Mouse (Mus musculus) midbrain, embryonic 13.5 days (tissue): ENCODE measurements around the gene Crabp2. TPM values are rescaled to one million over a fixed set of nuclear protein-coding genes. Genes with fewer than 3 reads are reported as not detected.

ENCODE experiments used
- ATAC-seq: fragments of 200-750 bp; cut with Nextera tagmentation; 2 replicates; pipeline ENCODE4 v1.8.0; 2017; ENCODE audit warnings: mild to moderate bottlenecking, moderate TSS enrichment, moderate library complexity
- H3K27ac ChIP-seq: fragments of 300-500 bp; sonication (generic); 2 replicates; pipeline ENCODE4 v1.5.1; 2015; ENCODE audit warnings: inconsistent platforms, mild to moderate bottlenecking, moderate library complexity
- H3K27me3 ChIP-seq: fragments of 300-500 bp; sonication (generic); 2 replicates; pipeline ENCODE4 v1.6.1; 2015; ENCODE audit warnings: mild to moderate bottlenecking, inconsistent platforms
- H3K36me3 ChIP-seq: fragments of 300-500 bp; sonication (generic); 2 replicates; pipeline ENCODE4 v1.6.1; 2015; ENCODE audit warnings: mild to moderate bottlenecking, inconsistent platforms
- H3K4me1 ChIP-seq: fragments of 300-500 bp; sonication (generic); replicated peaks from 2 replicates; pipeline ENCODE4 v1.6.1; 2015; ENCODE audit warnings: inconsistent platforms
- H3K4me2 ChIP-seq: fragments of 300-500 bp; sonication (generic); replicated peaks from 2 replicates; pipeline ENCODE4 v1.6.1; 2015; ENCODE audit warnings: moderate library complexity, mild to moderate bottlenecking, inconsistent platforms
- H3K4me3 ChIP-seq: fragments of 300-500 bp; sonication (generic); replicated peaks from 2 replicates; pipeline ENCODE4 v1.5.1; 2015; ENCODE audit warnings: mild to moderate bottlenecking, inconsistent platforms
- H3K9ac ChIP-seq: fragments of 300-500 bp; sonication (generic); replicated peaks from 2 replicates; pipeline ENCODE4 v1.6.1; 2015; ENCODE audit warnings: mild to moderate bottlenecking, inconsistent platforms
- H3K9me3 ChIP-seq: fragments of 300-500 bp; sonication (generic); 2 replicates; pipeline ENCODE4 v1.6.1; 2016; ENCODE audit warnings: mild to moderate bottlenecking, inconsistent platforms
- WGBS: fragments of 180-500 bp; shearing (Covaris S2); methylation state at CpG from one replicate; pipeline ENCODE4 v1.1.7; 2015; 5-methylcytosine and 5-hydroxymethylcytosine counted together
- polyA plus RNA-seq: library from polyadenylated mRNA; unstranded; fragments of >200 nt; fragmentation: Nextera tagmentation; extraction: Ambion mirVana; gene quantifications from 2 replicates; pipeline ENCODE4 v1.2.1, GENCODE M21; 2015

Crabp2 gene
- polyA plus RNA-seq, 1 experiment from 2014 or later, result 129 TPM

GRCm38 (mm10) chr3:87930078-87930795 lies 18.2 kb upstream of the Crabp2 start, which contains the start of the genes Isg20l2 and Rrnad1:
Isg20l2 (plus strand) TSS chr3:87930314.
Rrnad1 (minus strand) TSS chr3:87930717.
- H3K36me3 ChIP-seq, result peaks cover 58% of the 10 kb centered on the region
- no peaks in the 10 kb centered on the region for H3K27me3 ChIP-seq
- ATAC-seq, result peak; percentile 99
- peak within 1 kb of the TSS; percentile 94 for H3K4me3 ChIP-seq
- WGBS, result 1% methylated on average over 71 of the region's 78 CpGs
- peaks cover 49% of the 10 kb centered on the region for H3K4me1 ChIP-seq
- H3K9me3 ChIP-seq, result no peaks in the 10 kb centered on the region
- H3K9ac ChIP-seq, result peak within 1 kb of the TSS; percentile 91
- peak within 1 kb of the TSS; percentile 90 for H3K27ac ChIP-seq
- peak within 1 kb of the TSS; percentile 77 for H3K4me2 ChIP-seq

DNA sequence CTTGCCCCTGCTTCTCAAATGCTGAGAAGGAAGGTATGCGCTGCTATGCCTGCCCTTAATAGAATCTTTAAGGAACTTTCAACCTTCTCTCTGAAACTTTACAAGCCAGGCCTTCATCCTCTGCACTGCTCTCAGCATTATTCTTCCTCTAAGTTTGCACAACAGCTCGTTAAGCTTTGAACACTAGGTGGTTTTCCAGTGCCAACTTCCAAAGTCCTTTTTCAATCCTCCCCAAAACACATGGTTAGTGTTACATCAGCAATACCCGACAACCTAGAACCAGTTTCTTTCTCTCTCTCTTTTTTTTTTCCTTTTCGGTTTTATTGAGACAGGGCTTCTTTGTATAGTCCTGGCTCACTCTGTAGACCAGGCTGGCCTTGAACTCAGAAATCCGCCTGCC lies 14.4 kb upstream of the Crabp2 start:
- Histone ChIP-seq H3K9ac (no peak overlapping the region), H3K27ac (no peak overlapping the region), H3K4me3 (no peak overlapping the region), H3K9me3 (no peaks in the 10 kb centered on the region), H3K4me1 (peaks cover 57% of the 10 kb centered on the region), H3K4me2 (no peak overlapping the region), H3K36me3 (peaks cover 64% of the 10 kb centered on the region), H3K27me3 (no peaks in the 10 kb centered on the region)
- no peak for ATAC-seq
- WGBS, result 87% methylated on average over 5 of the region's 5 CpGs

DNA sequence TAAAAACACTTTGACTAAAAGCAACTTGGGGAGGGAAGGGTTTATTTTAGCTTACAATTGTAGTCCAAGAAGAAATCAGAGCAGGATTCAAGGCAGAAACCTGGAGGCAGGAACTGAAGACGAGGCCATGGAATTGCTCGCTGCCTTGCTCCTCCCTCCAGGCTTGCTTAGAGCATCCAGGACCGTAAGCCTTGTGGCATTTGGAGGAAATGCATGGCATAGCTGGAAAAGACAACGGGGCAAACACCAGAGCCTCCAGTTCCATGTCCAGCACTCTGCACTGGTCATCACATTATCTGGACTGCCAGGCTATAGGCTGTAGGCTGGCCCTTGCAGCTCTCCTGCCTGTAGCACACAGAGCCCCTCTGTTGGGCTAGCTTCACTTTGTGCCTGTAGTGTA lies 14.0 kb upstream of the Crabp2 start:
- H3K9me3 ChIP-seq, result no peaks in the 10 kb centered on the region
- no peak overlapping the region for H3K4me2 ChIP-seq
- 78% methylated on average over 4 of the region's 4 CpGs for WGBS
- no peak for ATAC-seq
- H3K4me3 ChIP-seq, result no peak overlapping the region
- H3K27me3 ChIP-seq, result no peaks in the 10 kb centered on the region
- H3K36me3 ChIP-seq, result peaks cover 68% of the 10 kb centered on the region
- H3K27ac ChIP-seq, result no peak overlapping the region
- no peak overlapping the region for H3K9ac ChIP-seq
- peaks cover 52% of the 10 kb centered on the region for H3K4me1 ChIP-seq

DNA sequence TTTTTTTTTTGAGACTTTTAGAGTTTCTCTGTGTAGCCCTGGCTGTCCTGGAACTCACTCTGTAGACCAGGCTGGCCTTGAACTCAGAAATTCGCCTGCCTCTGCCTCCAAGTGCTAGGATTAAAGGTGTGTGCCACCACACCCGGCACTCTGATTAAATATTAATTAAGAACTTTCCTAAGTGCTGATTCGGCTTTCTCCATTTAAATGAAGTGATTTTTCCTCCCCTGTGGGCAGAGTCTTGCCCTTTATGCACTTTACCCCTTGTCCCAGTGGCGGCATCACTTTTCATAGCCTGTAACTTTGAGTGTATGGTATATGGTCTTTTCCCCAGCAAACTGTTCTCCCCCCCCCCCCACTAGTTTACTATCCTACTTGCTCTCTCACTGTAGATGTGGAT lies 13.3 kb upstream of the Crabp2 start:
- Histone ChIP-seq H3K4me1 (peaks cover 52% of the 10 kb centered on the region), H3K36me3 (peaks cover 75% of the 10 kb centered on the region), H3K9me3 (no peaks in the 10 kb centered on the region), H3K27me3 (no peaks in the 10 kb centered on the region), H3K27ac (no peak overlapping the region), H3K4me2 (no peak overlapping the region), H3K9ac (no peak overlapping the region), H3K4me3 (no peak overlapping the region)
- ATAC-seq, result no peak
- WGBS, result 82% methylated on average over 4 of the region's 4 CpGs

GRCm38 (mm10) chr3:87935776-87936175 lies 12.7 kb upstream of the Crabp2 start:
- Histone ChIP-seq H3K4me2 (no peak overlapping the region), H3K4me1 (peaks cover 51% of the 10 kb centered on the region), H3K4me3 (no peak overlapping the region), H3K27ac (no peak overlapping the region), H3K9ac (0 out of 2 replicates have a peak overlapping the region, but pooled peaks have one; percentile 24), H3K36me3 (peaks cover 80% of the 10 kb centered on the region), H3K9me3 (no peaks in the 10 kb centered on the region), H3K27me3 (no peaks in the 10 kb centered on the region)
- 94% methylated on average over 2 of the region's 2 CpGs for WGBS
- ATAC-seq, result peak; percentile 53

DNA sequence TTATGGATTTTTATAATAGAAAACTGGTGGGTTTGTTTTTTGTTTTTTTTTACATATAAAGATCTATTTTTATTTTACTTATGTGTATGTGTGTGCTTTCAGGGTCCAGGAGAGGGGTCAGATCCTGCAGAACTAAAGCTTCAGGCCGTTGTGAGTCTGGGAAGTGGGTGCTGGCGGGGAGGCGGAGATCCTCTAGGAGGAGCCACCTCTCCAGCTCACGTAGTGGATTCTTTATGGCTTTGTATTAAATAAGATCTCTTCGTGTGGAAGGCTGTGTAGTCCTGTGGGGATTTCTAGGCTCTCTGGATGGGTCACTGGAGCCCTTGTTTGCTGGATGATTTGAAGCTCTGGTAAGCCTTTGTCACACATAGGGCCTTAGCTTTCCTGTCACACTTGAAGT lies 7.9 kb upstream of the Crabp2 start:
- 56% methylated on average over 5 of the region's 5 CpGs for WGBS
- Histone ChIP-seq H3K27me3 (no peaks in the 10 kb centered on the region), H3K4me2 (no peak overlapping the region), H3K4me1 (peaks cover 18% of the 10 kb centered on the region), H3K36me3 (peaks cover 65% of the 10 kb centered on the region), H3K27ac (no peak overlapping the region), H3K9me3 (no peaks in the 10 kb centered on the region), H3K9ac (no peak overlapping the region), H3K4me3 (no peak overlapping the region)
- no peak for ATAC-seq

DNA sequence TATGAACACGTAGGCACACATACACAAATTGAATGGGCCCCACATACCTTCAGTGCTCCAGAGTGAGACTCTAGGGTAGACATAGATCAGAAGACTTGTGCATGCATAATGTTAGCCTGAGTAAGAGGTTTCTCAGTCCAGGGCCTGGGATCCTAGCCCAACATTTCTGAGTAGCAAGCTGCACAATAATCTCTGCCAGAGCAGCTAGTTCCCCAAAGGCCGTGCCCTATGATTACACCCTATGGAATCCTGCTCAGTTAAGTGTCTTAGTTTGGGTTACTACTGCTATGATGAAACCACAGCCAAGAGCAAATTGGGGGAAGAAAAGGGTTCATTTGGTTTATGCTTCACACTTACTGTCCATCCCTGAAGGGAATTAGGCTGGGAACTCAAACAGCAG lies 6.0 kb upstream of the Crabp2 start:
- no peak overlapping the region for H3K4me3 ChIP-seq
- no peak overlapping the region for H3K27ac ChIP-seq
- ATAC-seq, result no peak
- WGBS, result 91% methylated on average over 2 of the region's 2 CpGs
- no peaks in the 10 kb centered on the region for H3K9me3 ChIP-seq
- H3K9ac ChIP-seq, result no peak overlapping the region
- H3K4me1 ChIP-seq, result peaks cover 29% of the 10 kb centered on the region
- peaks cover 50% of the 10 kb centered on the region for H3K36me3 ChIP-seq
- no peaks in the 10 kb centered on the region for H3K27me3 ChIP-seq
- no peak overlapping the region for H3K4me2 ChIP-seq

- H3K4me1 ChIP-seq, result peaks cover 40% of the 10 kb centered on the region
- 84% methylated on average over 7 of the region's 7 CpGs for WGBS
Observed at GRCm38 (mm10) chr3:87943586-87943985, 4.9 kb upstream of the Crabp2 start.

GRCm38 (mm10) chr3:87944838-87945600 lies 3.4 kb upstream of the Crabp2 start:
- H3K4me2 ChIP-seq, result no peak overlapping the region
- H3K4me1 ChIP-seq, result peaks cover 55% of the 10 kb centered on the region
- peaks cover 25% of the 10 kb centered on the region for H3K36me3 ChIP-seq
- peak overlapping the region; percentile 33; the same call in 1 of the 2 replicates for H3K9ac ChIP-seq
- H3K9me3 ChIP-seq, result no peaks in the 10 kb centered on the region
- peak; percentile 51 for ATAC-seq
- no peak overlapping the region for H3K4me3 ChIP-seq
- H3K27ac ChIP-seq, result peak overlapping the region; percentile 69
- 11% methylated on average over 4 of the region's 4 CpGs for WGBS
- no peaks in the 10 kb centered on the region for H3K27me3 ChIP-seq

More at GRCm38 (mm10) chr3:87943586-87943985, 4.9 kb upstream of the Crabp2 start:
- Histone ChIP-seq H3K36me3 (peaks cover 40% of the 10 kb centered on the region), H3K9ac (no peak overlapping the region), H3K27ac (no peak overlapping the region), H3K4me2 (no peak overlapping the region), H3K27me3 (no peaks in the 10 kb centered on the region), H3K4me3 (no peak overlapping the region), H3K9me3 (no peaks in the 10 kb centered on the region)
- no peak for ATAC-seq

- ATAC-seq, result peak; percentile 52
- Histone ChIP-seq H3K4me1 (peaks cover 62% of the 10 kb centered on the region), H3K4me2 (no peak overlapping the region; the same call in 1 of the 2 replicates), H3K9me3 (no peaks in the 10 kb centered on the region), H3K27me3 (no peaks in the 10 kb centered on the region), H3K27ac (peak overlapping the region; percentile 69), H3K4me3 (no peak overlapping the region), H3K9ac (peak overlapping the region; percentile 45; the same call in 1 of the 2 replicates), H3K36me3 (peaks cover 18% of the 10 kb centered on the region)
- WGBS, result 7% methylated on average over 12 of the region's 12 CpGs
Observed at GRCm38 (mm10) chr3:87945781-87946540, 2.5 kb upstream of the Crabp2 start.

GRCm38 (mm10) chr3:87946541-87946860 lies 2.0 kb upstream of the Crabp2 start:
- Histone ChIP-seq H3K4me3 (no peak overlapping the region), H3K36me3 (peaks cover 12% of the 10 kb centered on the region), H3K27me3 (no peaks in the 10 kb centered on the region), H3K4me2 (no peak overlapping the region), H3K27ac (peak overlapping the region; percentile 69), H3K4me1 (peaks cover 68% of the 10 kb centered on the region), H3K9me3 (no peaks in the 10 kb centered on the region), H3K9ac (no peak overlapping the region)
- ATAC-seq, result peak; percentile 1; the same call in 1 of the 2 replicates
- 15% methylated on average over 1 of the region's 1 CpGs for WGBS
